Mouse (Mus musculus) splenic B cell, adult 2 months (primary cell): Measurements from ENCODE around the gene Sms.

Experiments used
- DNase-seq: peaks from one replicate; pipeline ENCODE4 v3.0.0-alpha.2; 2011; ENCODE audit warnings: low read depth, low spot score
- H3K27me3 ChIP-seq: 2 replicates; pipeline ENCODE4 v1.6.1; 2012; ENCODE audit warnings: mild to moderate bottlenecking, low read length, moderate library complexity, mixed read lengths; ENCODE audit not compliant: control insufficient read depth, poor library complexity, insufficient read depth, severe bottlenecking
- H3K36me3 ChIP-seq: 2 replicates; pipeline ENCODE4 v1.6.1; 2012; ENCODE audit warnings: mild to moderate bottlenecking, low read length, moderate library complexity, mixed read lengths; ENCODE audit not compliant: control insufficient read depth, poor library complexity, insufficient read depth, severe bottlenecking

The Sms gene

DNA sequence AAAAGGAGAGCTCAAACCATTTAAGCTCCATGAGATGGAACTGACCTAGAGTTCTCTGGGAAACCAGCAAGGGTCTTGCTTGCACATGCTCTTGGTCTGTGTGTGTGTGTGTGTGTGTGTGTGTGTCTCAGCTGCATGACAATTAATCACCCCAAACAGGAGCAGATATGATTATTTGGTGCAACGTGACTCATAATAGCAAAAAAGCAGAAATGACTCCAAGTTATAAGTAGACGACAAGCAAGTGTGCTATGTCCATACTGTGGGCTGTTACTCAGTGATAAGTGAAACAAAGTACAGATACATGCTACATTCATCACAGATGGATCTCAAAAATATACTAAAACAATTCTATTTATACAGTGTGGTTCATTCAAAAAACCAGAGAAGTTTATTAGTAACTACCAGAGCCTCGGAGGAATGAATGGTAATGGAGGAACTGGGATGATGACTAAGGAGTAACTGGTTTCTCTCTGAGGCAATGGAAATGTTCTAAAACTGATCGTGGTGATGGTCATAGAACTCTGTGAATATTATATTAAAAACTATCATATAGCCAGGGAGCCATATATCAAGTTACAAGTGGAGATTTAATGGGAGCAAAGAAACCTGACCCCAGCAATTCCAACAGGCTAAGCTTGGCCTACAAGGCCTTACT is 15.8 kb downstream of the Sms start:
- H3K36me3 ChIP-seq: no peaks in the 10 kb centered on the region
- H3K27me3 ChIP-seq: no peaks in the 10 kb centered on the region
- DNase-seq: no peak

DNA sequence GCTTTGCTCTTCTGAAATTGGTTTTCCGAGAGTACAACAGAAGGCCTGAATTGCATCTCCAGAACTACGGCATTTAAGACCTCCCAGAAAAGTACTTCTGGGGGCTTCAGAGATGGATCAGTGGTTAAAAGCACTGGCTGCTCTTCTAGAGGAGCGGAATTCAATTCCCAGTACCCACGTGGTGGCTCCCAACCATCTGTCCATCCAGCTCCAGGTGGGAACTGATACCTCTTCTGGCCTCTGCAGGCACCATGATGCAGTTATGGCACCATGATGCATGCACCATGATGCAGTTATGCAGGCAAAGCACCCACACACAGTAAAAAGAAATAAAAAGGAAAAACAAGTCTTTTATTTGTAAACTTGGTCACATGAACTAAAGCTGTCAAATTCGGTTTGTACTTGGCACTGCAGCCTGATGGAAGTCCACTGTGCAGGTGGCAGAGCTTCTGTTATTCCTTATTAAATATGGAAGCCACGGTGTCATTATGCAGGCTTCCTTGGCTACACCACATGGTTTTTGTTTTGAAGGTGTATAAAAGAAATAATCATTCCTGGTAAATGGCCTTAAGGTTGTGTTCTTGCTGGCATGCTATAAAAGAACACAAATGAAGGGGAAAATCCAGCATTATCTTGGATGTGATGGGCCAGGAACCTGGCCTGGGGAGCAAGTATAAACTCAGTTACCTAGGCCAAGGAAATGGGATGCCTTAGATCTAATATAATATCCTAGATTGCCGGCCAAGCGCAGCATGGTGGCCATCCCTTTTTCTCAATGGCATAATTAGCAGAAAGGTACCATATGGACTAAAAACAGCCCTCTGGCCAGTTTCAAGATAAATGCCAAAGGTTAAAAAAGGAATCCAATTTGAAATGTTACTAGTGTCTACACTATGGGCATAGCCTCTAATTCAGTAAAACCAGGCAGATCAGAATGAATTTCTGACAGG is 20.1 kb downstream of the Sms start:
- H3K36me3 ChIP-seq: no peaks in the 10 kb centered on the region
- no peaks in the 10 kb centered on the region for H3K27me3 ChIP-seq
- no peak for DNase-seq

DNA sequence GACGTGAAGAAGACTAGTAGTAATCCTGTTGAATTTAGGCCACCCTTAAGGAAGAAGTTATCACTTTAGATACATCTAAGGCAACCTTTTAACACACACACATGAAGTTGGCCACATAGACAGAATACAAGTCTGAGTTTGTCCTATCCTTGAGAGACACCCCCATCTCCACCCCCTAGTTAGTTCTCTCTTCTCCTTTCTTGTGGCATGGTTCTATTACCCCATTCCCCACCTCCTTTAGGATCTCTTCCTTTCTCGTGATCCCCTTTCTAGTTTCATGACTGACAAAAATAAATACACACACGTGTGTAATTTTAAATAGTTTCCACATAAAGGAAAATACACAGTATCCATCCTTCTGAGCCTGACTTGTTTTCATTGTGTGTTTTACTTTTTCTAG is 23.3 kb downstream of the Sms start:
- H3K36me3 ChIP-seq: no peaks in the 10 kb centered on the region
- no peaks in the 10 kb centered on the region for H3K27me3 ChIP-seq
- no peak for DNase-seq

DNA sequence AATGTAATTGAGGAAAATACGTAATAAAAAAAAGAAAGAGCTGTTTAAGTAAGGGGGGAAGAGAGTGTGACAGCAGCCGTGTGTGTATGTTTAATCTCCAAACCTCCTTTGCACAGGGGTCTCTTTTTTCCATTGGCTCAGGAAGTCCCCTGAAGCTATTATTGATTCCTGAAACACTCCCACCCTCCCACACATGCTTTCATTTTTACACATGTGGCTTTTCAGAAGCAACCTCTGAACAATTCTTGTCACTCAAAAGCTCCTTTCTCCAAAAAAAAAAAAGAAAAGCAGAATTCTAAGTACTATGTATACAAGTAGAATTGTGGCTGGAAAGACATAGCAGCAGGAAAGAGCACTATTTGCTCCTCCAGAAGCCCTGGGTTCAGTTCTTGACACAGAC is 24.0 kb downstream of the Sms start:
- H3K27me3 ChIP-seq: no peaks in the 10 kb centered on the region
- no peaks in the 10 kb centered on the region for H3K36me3 ChIP-seq
- no peak for DNase-seq

DNA sequence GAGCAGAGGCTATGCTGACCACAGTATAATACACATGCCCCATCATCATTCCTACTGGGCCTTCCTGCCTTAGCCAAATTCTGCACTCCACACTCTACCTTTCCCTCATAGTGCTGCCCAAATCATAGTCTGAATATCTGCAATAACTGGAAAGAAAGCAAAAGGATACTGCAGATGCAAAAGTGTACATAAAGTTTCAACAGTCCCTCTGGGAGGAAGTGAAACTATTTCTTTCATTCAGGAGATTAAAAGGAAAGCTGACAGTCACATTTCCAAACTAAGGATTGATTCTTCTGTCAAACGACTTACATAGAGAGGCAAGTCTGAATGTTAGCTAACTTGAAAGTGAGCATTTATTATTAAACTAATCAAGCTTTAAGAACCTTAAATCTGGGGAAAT is 26.1 kb downstream of the Sms start:
- no peaks in the 10 kb centered on the region for H3K27me3 ChIP-seq
- H3K36me3 ChIP-seq: no peaks in the 10 kb centered on the region
- no peak for DNase-seq

DNA sequence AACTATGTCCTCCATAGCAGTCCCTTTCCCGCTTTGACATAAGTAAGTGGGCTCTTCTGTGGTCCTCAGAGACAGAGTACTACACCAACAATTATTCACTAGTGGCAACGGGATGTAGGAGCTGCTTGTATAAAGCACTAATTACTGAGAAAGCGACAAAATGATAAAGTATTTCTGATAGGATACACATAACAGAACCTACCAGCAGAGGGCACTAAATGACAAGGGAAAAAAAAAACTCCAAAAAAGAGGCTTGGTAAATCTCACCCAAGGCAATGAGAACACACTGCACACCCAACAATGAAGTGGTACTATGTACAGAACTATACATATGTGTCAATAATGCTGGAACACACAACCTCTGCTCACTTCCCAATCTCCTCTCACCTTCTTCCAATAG is 29.4 kb downstream of the Sms start:
- no peaks in the 10 kb centered on the region for H3K36me3 ChIP-seq
- no peaks in the 10 kb centered on the region for H3K27me3 ChIP-seq
- DNase-seq: peak; percentile 44

DNA sequence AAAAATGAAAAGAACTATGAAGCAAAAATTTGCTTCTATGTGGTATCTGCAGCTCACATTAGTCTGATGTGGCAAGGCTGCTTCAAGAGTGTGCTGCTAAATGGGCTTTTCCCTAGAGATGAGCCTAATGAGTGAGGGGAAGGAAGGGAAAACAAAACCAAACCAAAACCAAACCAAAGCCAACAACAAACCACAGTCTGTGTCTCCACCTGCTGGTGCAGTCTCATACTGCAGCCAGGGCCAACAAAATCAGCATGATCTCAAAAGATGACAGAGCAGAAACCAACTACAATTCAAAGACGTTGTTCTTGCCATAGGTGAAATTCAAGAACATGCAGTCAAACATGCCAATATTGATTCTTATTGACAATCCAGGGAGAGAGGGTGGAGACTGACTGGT is 37.7 kb downstream of the Sms start:
- peak; percentile 67 for DNase-seq
- no peaks in the 10 kb centered on the region for H3K27me3 ChIP-seq
- H3K36me3 ChIP-seq: no peaks in the 10 kb centered on the region

DNA sequence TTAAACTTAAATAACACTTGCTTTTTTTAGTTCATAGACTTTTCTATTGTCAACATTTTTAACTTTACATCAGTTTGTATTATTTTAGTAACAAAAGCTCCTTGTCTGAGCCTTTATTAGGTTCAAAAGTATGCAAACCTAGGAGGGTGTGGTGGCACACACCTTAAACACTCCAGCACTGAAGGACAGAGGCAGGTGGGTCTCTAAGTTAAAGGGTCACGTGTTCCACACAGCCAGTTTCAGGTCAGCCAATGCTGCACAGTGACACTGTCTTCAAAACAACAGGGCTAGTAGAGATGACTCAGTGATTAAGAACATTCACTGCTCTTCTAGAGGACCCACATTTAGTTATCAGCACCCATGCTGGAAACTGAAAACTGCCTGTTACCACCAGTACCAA is 43.1 kb downstream of the Sms start:
- Histone ChIP-seq H3K36me3 (no peaks in the 10 kb centered on the region), H3K27me3 (no peaks in the 10 kb centered on the region)
- no peak for DNase-seq

DNA sequence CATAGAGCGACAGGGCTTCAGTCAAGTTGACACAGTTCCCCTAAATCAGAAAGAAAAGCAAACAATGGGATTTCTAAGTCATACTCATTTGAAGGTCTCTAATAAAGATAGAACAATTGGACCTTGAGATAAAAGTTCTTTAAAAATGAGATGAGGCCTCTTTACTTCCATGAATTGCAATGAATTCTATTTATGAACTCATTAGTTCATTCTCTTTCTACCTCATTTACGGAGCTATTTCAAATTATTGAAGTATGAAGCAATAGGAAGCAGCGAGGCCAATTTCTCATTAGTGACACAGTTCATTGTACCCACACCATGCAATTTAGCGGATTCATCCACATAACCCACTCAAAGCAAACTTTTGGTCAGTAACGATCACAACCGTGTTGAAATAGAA is 44.7 kb downstream of the Sms start:
- DNase-seq: no peak

DNA sequence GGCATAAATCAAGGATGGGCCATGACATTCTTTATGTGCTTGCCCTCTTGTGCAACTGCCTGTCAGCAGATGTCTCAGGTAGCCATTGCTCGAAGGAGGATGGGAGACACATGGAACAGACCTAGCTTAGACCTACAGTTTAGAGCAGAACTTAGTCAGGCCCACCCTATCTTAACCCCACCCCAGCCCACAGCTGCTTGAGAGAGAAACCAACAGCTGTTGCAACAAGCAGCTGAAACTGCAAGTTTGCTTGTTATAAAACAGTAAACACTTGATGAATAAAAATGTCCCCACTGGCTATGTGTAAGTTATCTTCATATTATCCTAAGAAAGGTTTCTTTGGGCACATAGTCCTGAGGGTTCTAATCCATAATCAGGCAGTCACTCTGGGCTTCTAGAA is 57.3 kb downstream of the Sms start:
- DNase-seq: no peak
- Histone ChIP-seq H3K27me3 (no peaks in the 10 kb centered on the region), H3K36me3 (no peaks in the 10 kb centered on the region)

More for the DNA sequence above, 44.7 kb downstream of the Sms start:
- no peaks in the 10 kb centered on the region for H3K36me3 ChIP-seq
- H3K27me3 ChIP-seq: no peaks in the 10 kb centered on the region

DNA sequence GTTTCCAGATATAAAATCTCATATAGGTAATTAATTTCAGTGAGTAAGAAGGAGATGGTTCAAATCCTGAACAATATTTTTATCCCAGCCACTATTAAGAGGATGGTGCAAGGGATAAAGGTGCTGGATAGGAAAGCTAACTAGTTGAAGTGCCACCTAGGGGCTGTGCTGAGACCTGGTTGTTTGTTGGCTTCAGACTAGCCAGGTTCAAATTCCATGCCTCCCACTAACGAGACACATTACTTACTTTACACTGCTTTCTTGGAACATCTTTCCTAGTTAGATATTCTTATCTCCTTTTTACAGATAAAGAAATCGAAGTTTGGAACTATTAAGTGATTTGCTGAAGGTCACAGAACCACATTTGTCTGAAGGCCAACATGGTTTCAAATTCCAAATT is 72.6 kb downstream of the Sms start:
- no peak for DNase-seq
- no peaks in the 10 kb centered on the region for H3K27me3 ChIP-seq
- no peaks in the 10 kb centered on the region for H3K36me3 ChIP-seq

DNA sequence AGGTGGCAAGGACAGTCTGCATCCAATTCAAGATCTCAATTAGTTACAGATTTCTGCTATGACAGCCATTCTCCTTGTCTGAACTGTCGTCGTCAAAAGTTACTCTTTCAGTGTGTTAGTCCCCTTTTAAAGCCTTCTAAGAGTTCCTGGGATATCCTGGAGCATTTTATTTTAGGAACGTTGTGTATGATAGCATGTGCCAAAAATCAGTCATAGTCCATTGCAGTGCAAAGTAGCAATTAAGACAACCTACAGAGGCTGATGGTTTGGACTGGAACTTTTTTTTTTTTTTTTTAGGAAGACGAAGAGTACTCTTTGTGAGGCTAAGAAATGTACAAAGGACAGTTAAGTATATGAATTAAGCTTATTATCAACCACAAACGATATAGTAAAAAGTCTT is 76.9 kb downstream of the Sms start, which contains the start of gene Phex:
Gene Phex (minus strand): TSS at position 101 of the 400 bp plus-strand sequence.
- H3K27me3 ChIP-seq: no peaks in the 10 kb centered on the region
- DNase-seq: no peak
- no peaks in the 10 kb centered on the region for H3K36me3 ChIP-seq

DNA sequence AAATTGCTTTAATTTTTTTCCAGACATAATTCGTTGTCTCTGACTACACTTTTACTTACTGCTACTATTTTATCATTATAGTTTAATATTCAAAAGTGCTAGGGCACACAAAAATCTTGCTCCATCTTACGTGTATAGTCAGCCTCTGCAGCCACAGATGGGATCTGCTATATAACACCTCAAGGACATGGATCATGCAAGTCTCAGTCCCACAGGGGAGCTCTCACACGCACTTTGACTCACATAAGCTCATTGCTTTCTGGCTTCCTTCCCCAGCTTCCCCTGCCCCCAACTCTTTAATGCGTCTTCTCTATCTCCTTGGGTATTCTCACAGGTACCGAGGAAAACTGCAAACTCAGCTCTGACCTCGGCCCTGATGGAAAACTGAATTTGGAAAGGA is 87.2 kb downstream of the Sms start:
- no peaks in the 10 kb centered on the region for H3K27me3 ChIP-seq
- no peaks in the 10 kb centered on the region for H3K36me3 ChIP-seq
- no peak for DNase-seq
